Mouse (Mus musculus): ENCODE results near the gene Fkbp1a.
A peak's percentile ranks its signal among the peaks of the same experiment; 100 is the strongest.

GRCm38 (mm10) chr2:151542323-151543062, at the start of gene Fkbp1a:
- TF ChIP-seq CTCF (IDR thresholded peaks at IDR 0.05; ENCODE audit: borderline replicate concordance, extremely low read depth, insufficient read depth, insufficient read length), result no peak
- TF ChIP-seq POLR2A (IDR thresholded peaks at IDR 0.05; ENCODE audit: borderline replicate concordance, extremely low read depth, insufficient read depth, insufficient read length, poor library complexity, severe bottlenecking), result peak; percentile 87
